Mouse (Mus musculus): Measurements from ENCODE around the gene Gm597. TPM values are rescaled to one million over a fixed set of nuclear protein-coding genes. Genes with fewer than 3 reads are reported as not detected.

Gm597 gene
- total RNA-seq (2014; rRNA removed): not detected in 2 replicates
- not detected in 2 replicates for polyA plus RNA-seq (2015; fragmentation: Nextera tagmentation; extraction: Ambion mirVana)

DNA sequence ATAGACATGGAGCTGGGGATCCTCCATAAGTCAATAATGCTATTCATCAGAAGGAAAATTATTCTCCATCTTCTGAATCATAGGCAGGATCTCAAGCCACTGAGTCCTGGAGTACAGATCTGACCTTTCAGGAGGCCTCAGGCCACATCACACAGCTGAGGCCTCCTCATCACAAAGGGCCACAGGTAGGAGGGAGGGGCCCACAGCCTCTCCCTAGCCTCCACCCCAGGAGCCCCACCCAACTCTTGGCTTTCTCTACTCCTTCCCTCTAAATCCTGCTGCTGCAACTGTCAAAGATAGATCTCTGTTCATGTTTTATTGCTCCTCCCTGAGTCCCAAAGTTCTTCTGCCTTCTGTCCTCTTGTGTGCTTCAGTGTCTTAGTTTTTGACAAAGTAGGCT, at the start of gene Gm597:
Gene Gm597, minus strand, starts transcription at position 101 of the 400 bp plus-strand sequence.
- no peak for TF ChIP-seq CTCF (IDR thresholded peaks at IDR 0.05; ENCODE audit: low read depth)
- no peak for ATAC-seq
- H3K9ac ChIP-seq (replicated peaks; ENCODE audit: low read length): no peak within 1 kb of the TSS

DNA sequence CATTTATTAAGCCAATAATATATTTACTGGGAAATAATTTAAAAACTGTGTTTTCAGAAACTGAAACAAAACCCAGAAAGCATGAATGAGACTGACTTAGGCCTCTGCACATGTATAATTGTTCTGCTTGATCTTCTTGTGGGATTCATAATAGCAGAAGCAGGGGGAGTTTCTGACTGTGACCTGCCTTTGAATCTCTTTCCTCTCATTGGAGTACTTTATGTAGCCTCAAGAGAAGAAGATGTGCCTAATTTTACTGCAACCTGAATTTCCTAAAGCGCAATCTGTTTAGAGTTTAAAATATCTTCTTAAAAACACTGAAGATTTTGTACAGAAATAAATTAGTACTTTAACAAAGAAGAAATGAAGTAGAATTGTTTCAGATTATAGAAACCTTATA, 27.6 kb upstream of the Gm597 start:
- H3K9me3 ChIP-seq (ENCODE audit: low read length): no peaks in the 10 kb centered on the region
- no peak for ATAC-seq
- no peak for TF ChIP-seq CTCF (IDR thresholded peaks at IDR 0.05; ENCODE audit: low read depth)
- no peaks in the 10 kb centered on the region for H3K27me3 ChIP-seq (ENCODE audit: insufficient read depth, low read length)
- H3K4me3 ChIP-seq (ENCODE audit: low read length): no peak overlapping the region
- H3K4me1 ChIP-seq (ENCODE audit: insufficient read depth, low read length): no peaks in the 10 kb centered on the region
- 95% methylated on average over 1 of the region's 1 CpGs for WGBS
- H3K27ac ChIP-seq: no peak overlapping the region
- no peak overlapping the region for H3K4me2 ChIP-seq (ENCODE audit: low read depth, low read length)
- H3K9ac ChIP-seq (replicated peaks; ENCODE audit: low read length): no peak overlapping the region
- DNase-seq (ENCODE audit: low spot score): no peak
- no peaks in the 10 kb centered on the region for H3K36me3 ChIP-seq (ENCODE audit: insufficient read depth, low read length)

More for the DNA sequence above, at the start of gene Gm597:
- H3K36me3 ChIP-seq (ENCODE audit: insufficient read depth, low read length): no peaks in the 10 kb centered on the region
- H3K27me3 ChIP-seq (ENCODE audit: insufficient read depth, low read length): no peaks in the 10 kb centered on the region
- no peak within 1 kb of the TSS for H3K4me3 ChIP-seq (ENCODE audit: low read length)
- H3K27ac ChIP-seq: no peak within 1 kb of the TSS
- no peak within 1 kb of the TSS for H3K4me2 ChIP-seq (ENCODE audit: low read depth, low read length)
- no peaks in the 10 kb centered on the region for H3K9me3 ChIP-seq (ENCODE audit: low read length)
- no peaks in the 10 kb centered on the region for H3K4me1 ChIP-seq (ENCODE audit: insufficient read depth, low read length)
- DNase-seq (ENCODE audit: low spot score): no peak

DNA sequence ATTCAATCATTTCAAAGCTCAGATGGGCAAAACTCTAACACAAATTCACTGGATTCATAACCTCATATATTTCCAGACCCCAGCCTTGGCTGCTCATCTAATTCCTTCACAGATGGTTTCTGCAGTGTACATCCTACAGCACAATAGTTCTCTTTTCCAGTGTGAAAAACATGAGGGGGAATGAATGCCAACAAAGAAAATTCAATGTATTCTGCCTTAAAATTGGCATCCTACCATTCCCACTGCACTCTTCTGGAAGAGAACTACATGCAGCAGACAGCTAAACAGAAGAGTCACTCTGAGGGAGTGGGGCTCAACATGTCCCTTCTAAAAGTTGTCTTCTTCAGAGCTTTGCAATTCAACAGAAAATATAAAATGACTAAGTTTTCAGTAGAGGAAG, 26.6 kb upstream of the Gm597 start:
- Histone ChIP-seq H3K9ac (replicated peaks; ENCODE audit: low read length) (no peak overlapping the region), H3K27ac (no peak overlapping the region), H3K27me3 (ENCODE audit: insufficient read depth, low read length) (no peaks in the 10 kb centered on the region), H3K9me3 (ENCODE audit: low read length) (no peaks in the 10 kb centered on the region), H3K4me3 (ENCODE audit: low read length) (no peak overlapping the region), H3K36me3 (ENCODE audit: insufficient read depth, low read length) (no peaks in the 10 kb centered on the region), H3K4me1 (ENCODE audit: insufficient read depth, low read length) (no peaks in the 10 kb centered on the region), H3K4me2 (ENCODE audit: low read depth, low read length) (no peak overlapping the region)
- TF ChIP-seq CTCF (IDR thresholded peaks at IDR 0.05; ENCODE audit: low read depth): no peak
- no peak for DNase-seq (ENCODE audit: low spot score)
- ATAC-seq: no peak

DNA sequence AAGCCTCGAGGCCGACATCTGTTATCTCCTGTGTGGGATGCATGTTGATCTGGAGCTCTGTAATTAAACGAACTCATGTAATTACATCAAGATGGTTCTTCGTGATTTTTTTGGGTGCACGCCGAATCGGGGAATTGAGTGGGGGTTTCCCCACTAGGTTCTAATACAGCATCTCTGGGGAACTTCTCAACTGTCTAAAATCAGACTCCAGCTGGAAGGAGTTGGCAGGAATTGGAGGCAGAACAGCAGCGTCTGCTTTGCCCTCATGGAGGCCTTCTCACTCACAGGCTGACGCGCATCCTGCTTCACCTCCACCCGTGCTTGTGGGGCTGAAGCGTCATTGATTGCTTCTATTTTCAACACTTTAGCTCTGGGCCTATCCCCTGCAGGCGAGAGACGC, 20.8 kb upstream of the Gm597 start:
- DNase-seq (ENCODE audit: low spot score) (no peak), ATAC-seq (no peak)
- no peak for TF ChIP-seq CTCF (IDR thresholded peaks at IDR 0.05; ENCODE audit: low read depth)
- no peak overlapping the region for H3K9ac ChIP-seq (replicated peaks; ENCODE audit: low read length)
- no peak overlapping the region for H3K4me3 ChIP-seq (ENCODE audit: low read length)
- H3K9me3 ChIP-seq (ENCODE audit: low read length): no peaks in the 10 kb centered on the region
- H3K4me2 ChIP-seq (ENCODE audit: low read depth, low read length): no peak overlapping the region
- H3K27me3 ChIP-seq (ENCODE audit: insufficient read depth, low read length): no peaks in the 10 kb centered on the region
- H3K4me1 ChIP-seq (ENCODE audit: insufficient read depth, low read length): no peaks in the 10 kb centered on the region
- no peak overlapping the region for H3K27ac ChIP-seq
- no peaks in the 10 kb centered on the region for H3K36me3 ChIP-seq (ENCODE audit: insufficient read depth, low read length)
- WGBS: 88% methylated on average over 14 of the region's 14 CpGs
